Comparison of ENCODE assay signal across 8 mouse cellular contexts in genomic region chr1:191717141-191717540, GRCm38 (mm10). TPM values are rescaled to one million over a fixed set of nuclear protein-coding genes. Genes with fewer than 3 reads are reported as not detected.
A peak's percentile ranks its signal among the peaks of the same experiment; 100 is the strongest.
DNase-seq lines count a peak whose midpoint lies in the region; ATAC-seq lines count a peak whose summit lies in the region.

No protein-coding gene starts in this region.

- peak overlapping the region; percentile 81 for H3K4me2 ChIP-seq in kidney, embryonic 15.5 days
- H3K4me2 ChIP-seq in hindbrain, embryonic 15.5 days, result peak overlapping the region; percentile 65
- peak overlapping the region; percentile 52 for H3K4me2 ChIP-seq in midbrain, embryonic 16.5 days (ENCODE audit: low read length)

- DNase-seq in kidney, postnatal 4 days, result no peak
- peak; percentile 26 for DNase-seq in adipocyte (ENCODE audit: low spot score)
- DNase-seq in gastrocnemius, postnatal 10 days, result no peak
- DNase-seq in layer of hippocampus, adult 18-20 months (ENCODE audit: low spot score in 2 of 2), result no peak
- DNase-seq in gastrocnemius, postnatal 36 days, result no peak

- ATAC-seq in kidney, embryonic 15.5 days (replicated peaks; ENCODE audit: low FRiP score), result no peak
- ATAC-seq in hindbrain, embryonic 15.5 days (ENCODE audit: low FRiP score, low read depth), result no peak
- no peak for ATAC-seq in midbrain, embryonic 16.5 days

- no peaks in the 10 kb centered on the region for H3K27me3 ChIP-seq in kidney, embryonic 15.5 days
- H3K27me3 ChIP-seq in hindbrain, embryonic 15.5 days, result no peaks in the 10 kb centered on the region
- H3K27me3 ChIP-seq in midbrain, embryonic 16.5 days (ENCODE audit: control insufficient read depth, insufficient read depth, low read depth, low read length), result no peaks in the 10 kb centered on the region

- H3K36me3 ChIP-seq in kidney, embryonic 15.5 days, result peaks cover 12% of the 10 kb centered on the region
- 0 out of 2 replicates have a peak, but pooled peaks cover 2% of the 10 kb centered on the region for H3K36me3 ChIP-seq in hindbrain, embryonic 15.5 days
- no peaks in the 10 kb centered on the region for H3K36me3 ChIP-seq in midbrain, embryonic 16.5 days (ENCODE audit: control insufficient read depth, insufficient read depth, low read length)

- H3K4me3 ChIP-seq in kidney, embryonic 15.5 days (replicated peaks), result peak overlapping the region; percentile 88
- peak overlapping the region; percentile 70 for H3K4me3 ChIP-seq in hindbrain, embryonic 15.5 days
- H3K4me3 ChIP-seq in midbrain, embryonic 16.5 days (ENCODE audit: low read depth, low read length), result peak overlapping the region; percentile 57

- intact Hi-C loops in gastrocnemius, postnatal 36 days (cut with DNase I), result loop anchor here (5.0 kb wide), 1 partner anchor 90 kb away; no protein-coding TSS in a partner anchor

- H3K9ac ChIP-seq in kidney, embryonic 15.5 days, result peak overlapping the region; percentile 92
- H3K9ac ChIP-seq in hindbrain, embryonic 15.5 days, result peak overlapping the region; percentile 97
- peak overlapping the region; percentile 98 for H3K9ac ChIP-seq in midbrain, embryonic 16.5 days (ENCODE audit: low read depth, low read length)

- peak overlapping the region; percentile 93 for H3K27ac ChIP-seq in kidney, embryonic 15.5 days
- H3K27ac ChIP-seq in hindbrain, embryonic 15.5 days (replicated peaks), result peak overlapping the region; percentile 89
- H3K27ac ChIP-seq in midbrain, embryonic 16.5 days (ENCODE audit: low read length), result peak overlapping the region; percentile 96

- peaks cover 18% of the 10 kb centered on the region for H3K4me1 ChIP-seq in kidney, embryonic 15.5 days
- peaks cover 36% of the 10 kb centered on the region for H3K4me1 ChIP-seq in hindbrain, embryonic 15.5 days (replicated peaks)
- H3K4me1 ChIP-seq in midbrain, embryonic 16.5 days (ENCODE audit: control insufficient read depth, insufficient read depth, low read length), result peaks cover 27% of the 10 kb centered on the region

- H3K9me3 ChIP-seq in kidney, embryonic 15.5 days (replicated peaks), result no peaks in the 10 kb centered on the region
- H3K9me3 ChIP-seq in hindbrain, embryonic 15.5 days, result no peaks in the 10 kb centered on the region
- H3K9me3 ChIP-seq in midbrain, embryonic 16.5 days (replicated peaks; ENCODE audit: control insufficient read depth, low read length, poor library complexity, severe bottlenecking), result no peaks in the 10 kb centered on the region

- 11% methylated on average over 1 of the region's 1 CpGs for WGBS in kidney, embryonic 15.5 days
- WGBS in hindbrain, embryonic 15.5 days, result 5% methylated on average over 1 of the region's 1 CpGs
- 0% methylated on average over 1 of the region's 1 CpGs for WGBS in midbrain, embryonic 16.5 days

RNA-seq across cellular contexts. Expression of gene Lpgat1, which starts 0.5 kb away (rescaled TPM):
- 18.5 and 20.9 TPM in 2 replicates for polyA plus RNA-seq in kidney, embryonic 15.5 days (2015; fragmentation: Nextera tagmentation; extraction: Ambion mirVana)
- polyA plus RNA-seq in hindbrain, embryonic 15.5 days (2015; fragmentation: Nextera tagmentation; extraction: Ambion mirVana), result 34.9 and 38.8 TPM in 2 replicates
- polyA plus RNA-seq in midbrain, embryonic 16.5 days (2015; fragmentation: Nextera tagmentation; extraction: Ambion mirVana), result 31.0 and 35.0 TPM in 2 replicates
- total RNA-seq in gastrocnemius, postnatal 10 days (2021), result 10 to 100 TPM; 23.7 to 29.4 TPM
- total RNA-seq in layer of hippocampus, adult 18-20 months (2021), result 100 to 1,000 TPM; 124 to 133 TPM
- 10 to 100 TPM; 22.8 to 29.5 TPM for total RNA-seq in gastrocnemius, postnatal 36 days (2021)

Comparison
In these comparisons a context has a peak if more than half of its experiments do, and no peak if none do; other contexts are left out.
1. RNA of gene Lpgat1, which starts 0.5 kb away (total RNA-seq): 124 to 133 TPM in layer of hippocampus, adult 18-20 months; 22.8 to 29.5 TPM in gastrocnemius, postnatal 36 days and 23.7 to 29.4 TPM in gastrocnemius, postnatal 10 days; every median in the first group is over 4 times any median in the second.
2. Peak in every context shown above with its lines, with median percentiles within 50 percentile points of each other: H3K27ac ChIP-seq, H3K4me2 ChIP-seq, H3K4me3 ChIP-seq and H3K9ac ChIP-seq.